Comparison of ENCODE assay signal across 12 mouse cellular contexts in the genomic region with DNA sequence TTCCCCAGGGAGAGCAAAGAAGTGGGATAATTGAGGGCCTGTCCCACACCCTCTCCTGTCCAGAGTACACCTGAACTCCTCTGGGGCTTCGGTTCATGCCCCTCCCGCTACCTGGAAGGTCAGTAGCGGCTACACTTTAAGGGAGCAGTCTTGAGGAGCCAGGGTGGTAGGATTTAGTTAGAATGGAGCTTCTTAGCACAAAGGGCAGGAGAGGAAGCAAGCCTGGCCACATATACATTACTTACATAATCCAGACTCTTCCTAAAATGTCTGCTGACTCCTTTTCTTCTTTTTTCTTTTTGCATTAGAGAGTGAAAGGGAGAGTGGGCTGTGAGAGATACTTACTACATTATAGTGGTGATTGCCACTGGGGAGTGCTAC. TPM values are rescaled to one million over a fixed set of nuclear protein-coding genes. Genes with fewer than 3 reads are reported as not detected.
DNase-seq lines count a peak whose midpoint lies in the region; ATAC-seq and TF ChIP-seq lines count a peak whose summit lies in the region.
"Had no signal": no experiment of that assay in that cellular context is flagged by ENCODE, and none has a peak within 500 bp of the region (broad histone marks: within the 10 kb centered on the region; RNA-seq: fewer than 3 reads in every experiment).

No protein-coding gene starts in this region.

- DNase-seq in heart, adult 2 months = no peak
- DNase-seq in G1E (ENCODE audit: low spot score) = no peak
- no peak for DNase-seq in cerebellum, adult 18-20 months
- DNase-seq in gastrocnemius, postnatal 25 days = no peak
- DNase-seq in cerebellum, adult 11-12 months = no peak
- DNase-seq: cerebellum, adult 9-10 months; gastrocnemius, postnatal 36 days; thymus, adult 18-20 months had no signal

- H3K9ac ChIP-seq in heart, embryonic 15.5 days = peak overlapping the region; percentile 23; the same call in 1 of the 2 replicates
- H3K9ac ChIP-seq in heart, adult 2 months (ENCODE audit: low read depth, low read length) = no peak overlapping the region
- 0 out of 2 replicates have a peak overlapping the region, but pooled peaks have one; percentile 42 for H3K9ac ChIP-seq in forebrain, embryonic 12.5 days
- H3K9ac ChIP-seq in liver, embryonic 15.5 days = peak overlapping the region; percentile 54

- no peak for ATAC-seq in heart, embryonic 15.5 days (replicated peaks; ENCODE audit: insufficient number of reproducible peaks, insufficient read depth, low FRiP score, low read depth)
- no peak for ATAC-seq in G1E (ENCODE audit: extremely low read depth, insufficient number of reproducible peaks, low FRiP score, poor library complexity, severe bottlenecking)
- no peak for ATAC-seq in forebrain, embryonic 12.5 days (ENCODE audit: low FRiP score)
- peak; percentile 42 for ATAC-seq in liver, embryonic 15.5 days (ENCODE audit: insufficient read depth)
- ATAC-seq: CD4-positive, CD25-positive, alpha-beta regulatory T cell, adult 4 months had no signal

- no peak for TF ChIP-seq POLR2A in heart, adult 2 months (IDR thresholded peaks at IDR 0.05; ENCODE audit: insufficient read depth, low read depth, low read length)

- no peak for TF ChIP-seq EP300 in heart, adult 2 months (IDR thresholded peaks at IDR 0.05; ENCODE audit: insufficient read depth, low read depth, low read length)

- peak overlapping the region; percentile 60 for H3K4me2 ChIP-seq in heart, embryonic 15.5 days
- peak overlapping the region; percentile 42 for H3K4me2 ChIP-seq in forebrain, embryonic 12.5 days
- peak overlapping the region; percentile 73 for H3K4me2 ChIP-seq in liver, embryonic 15.5 days

- TF ChIP-seq CTCF in heart, adult 2 months (IDR thresholded peaks at IDR 0.05) = no peak
- no peak for TF ChIP-seq CTCF in G1E (IDR thresholded peaks at IDR 0.05; ENCODE audit: low read depth, low read length)

- intact Hi-C loops in heart, adult 2 months (cut with DNase I) = loop anchor here (5.0 kb wide), 1 partner anchor 72 kb away; no protein-coding TSS in a partner anchor

- peaks cover 29% of the 10 kb centered on the region for H3K27me3 ChIP-seq in heart, embryonic 15.5 days
- no peaks in the 10 kb centered on the region for H3K27me3 ChIP-seq in heart, adult 2 months (ENCODE audit: control insufficient read depth, insufficient read depth, low read length)
- no peaks in the 10 kb centered on the region for H3K27me3 ChIP-seq in G1E (ENCODE audit: insufficient read depth, low read length)
- H3K27me3 ChIP-seq in forebrain, embryonic 12.5 days = peaks cover 72% of the 10 kb centered on the region
- H3K27me3 ChIP-seq in liver, embryonic 15.5 days = peaks cover 43% of the 10 kb centered on the region

- H3K4me1 ChIP-seq in heart, embryonic 15.5 days (replicated peaks) = peaks cover 39% of the 10 kb centered on the region
- peaks cover 12% of the 10 kb centered on the region for H3K4me1 ChIP-seq in heart, adult 2 months (ENCODE audit: control insufficient read depth, insufficient read depth, low read length)
- peaks cover 91% of the 10 kb centered on the region for H3K4me1 ChIP-seq in G1E (ENCODE audit: insufficient read depth, low read depth, low read length)
- peaks cover 29% of the 10 kb centered on the region for H3K4me1 ChIP-seq in forebrain, embryonic 12.5 days
- H3K4me1 ChIP-seq in liver, embryonic 15.5 days (replicated peaks) = peaks cover 86% of the 10 kb centered on the region

- no peaks in the 10 kb centered on the region for H3K36me3 ChIP-seq in heart, embryonic 15.5 days
- H3K36me3 ChIP-seq in heart, adult 2 months (ENCODE audit: control insufficient read depth, insufficient read depth, low read length) = no peaks in the 10 kb centered on the region; the same call in 1 of the 2 replicates
- H3K36me3 ChIP-seq in G1E (replicated peaks) = no peaks in the 10 kb centered on the region
- no peaks in the 10 kb centered on the region for H3K36me3 ChIP-seq in forebrain, embryonic 12.5 days (replicated peaks)
- no peaks in the 10 kb centered on the region for H3K36me3 ChIP-seq in liver, embryonic 15.5 days (replicated peaks)

- peak overlapping the region; percentile 31 for H3K4me3 ChIP-seq in heart, embryonic 15.5 days
- no peak overlapping the region for H3K4me3 ChIP-seq in heart, adult 2 months
- peak overlapping the region; percentile 66 for H3K4me3 ChIP-seq in G1E (ENCODE audit: low read depth, low read length)
- H3K4me3 ChIP-seq in forebrain, embryonic 12.5 days (replicated peaks) = no peak overlapping the region
- H3K4me3 ChIP-seq in liver, embryonic 15.5 days (replicated peaks) = peak overlapping the region; percentile 57

- H3K27ac ChIP-seq in heart, embryonic 15.5 days = peak overlapping the region; percentile 61
- H3K27ac ChIP-seq in heart, adult 2 months = no peak overlapping the region
- H3K27ac ChIP-seq in forebrain, embryonic 12.5 days = peak overlapping the region; percentile 59
- H3K27ac ChIP-seq in liver, embryonic 15.5 days (replicated peaks) = peak overlapping the region; percentile 97

- no peaks in the 10 kb centered on the region for H3K9me3 ChIP-seq in heart, embryonic 15.5 days (replicated peaks)
- no peaks in the 10 kb centered on the region for H3K9me3 ChIP-seq in G1E (replicated peaks)
- H3K9me3 ChIP-seq in forebrain, embryonic 12.5 days = no peaks in the 10 kb centered on the region
- no peaks in the 10 kb centered on the region for H3K9me3 ChIP-seq in liver, embryonic 15.5 days (replicated peaks)

- H3K79me2 ChIP-seq in heart, adult 2 months (replicated peaks; ENCODE audit: control insufficient read depth, insufficient read depth, low read length) = no peaks in the 10 kb centered on the region

- 26% methylated on average over 3 of the region's 3 CpGs for WGBS in heart, embryonic 15.5 days
- WGBS in heart, adult 2 months = 30% methylated on average over 3 of the region's 3 CpGs
- WGBS in forebrain, embryonic 12.5 days = 7% methylated on average over 3 of the region's 3 CpGs
- 10% methylated on average over 3 of the region's 3 CpGs for WGBS in liver, embryonic 15.5 days (ENCODE audit: insufficient replicate concordance)

RNA-seq across cellular contexts. Expression of a gene that starts 31.4 kb away (rescaled TPM):
- polyA plus RNA-seq in heart, embryonic 15.5 days (2015; fragmentation: Nextera tagmentation; extraction: Ambion mirVana) = 23.0 and 29.7 TPM in 2 replicates
- 10 to 100 TPM; 14.4 to 15.8 TPM for total RNA-seq in heart, adult 2 months (2021)
- 20.0 and 22.3 TPM in 2 replicates for polyA plus RNA-seq in heart, adult 2 months (2012; rRNA removed)
- total RNA-seq in G1E (2014; fragmentation: Nextera tagmentation) (not detected in 2 replicates), G1E (2017) (0.66 and 0.70 TPM in 2 replicates)
- polyA plus RNA-seq in G1E (2012) = 0.13 TPM in 1 of 2 replicates, not detected in the other
- polyA plus RNA-seq in forebrain, embryonic 12.5 days (2016; fragmentation: Nextera tagmentation; extraction: Ambion mirVana) = 2.5 and 3.7 TPM in 2 replicates
- 20.9 and 22.8 TPM in 2 replicates for polyA plus RNA-seq in liver, embryonic 15.5 days (2015; fragmentation: Nextera tagmentation; extraction: Ambion mirVana)
- total RNA-seq in gastrocnemius, postnatal 25 days (2021) = 1 to 10 TPM; 4.2 to 5.5 TPM

Comparison
In these comparisons a context has a peak if more than half of its experiments do, and no peak if none do; other contexts are left out.
1. H3K4me3 ChIP-seq: peak in heart, embryonic 15.5 days (single experiment), G1E (single experiment) and liver, embryonic 15.5 days (single experiment); none in heart, adult 2 months (single experiment) and forebrain, embryonic 12.5 days (single experiment).
2. Peak in every context shown above with its lines, with median percentiles within 50 percentile points of each other: H3K4me2 ChIP-seq.